Mouse (Mus musculus) layer of hippocampus, adult 9-10 months (tissue): ENCODE results near the gene Elavl3.

Source experiments
- DNase-seq: peaks from one replicate; pipeline ENCODE4 v3.0.0; 2022; ENCODE audit warnings: low spot score

Gene Elavl3

DNA sequence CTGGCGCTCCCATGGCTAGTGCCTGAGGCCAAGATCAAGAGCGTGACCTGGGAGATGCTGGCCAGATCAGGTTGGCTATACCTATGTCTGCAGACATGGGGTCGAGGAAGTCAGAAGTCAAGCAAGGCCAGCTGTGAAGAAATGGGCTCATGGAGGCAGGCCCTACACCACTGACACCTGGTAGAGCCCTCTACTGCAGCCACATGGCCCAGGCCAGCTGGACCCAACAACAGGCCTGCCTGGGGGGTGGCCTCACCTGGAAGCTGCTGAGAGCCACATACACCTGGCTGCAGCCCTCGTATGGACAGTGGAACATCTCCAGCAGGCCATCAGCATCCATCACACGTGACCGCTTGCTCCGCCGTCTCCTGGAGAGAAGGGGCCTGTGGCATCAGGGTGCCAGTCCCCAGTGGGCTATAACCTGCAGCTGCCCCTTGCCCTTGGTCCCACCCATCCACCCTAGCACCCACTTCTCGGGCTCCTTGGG lies 5.3 kb upstream of the Elavl3 start:
- DNase-seq = no peak

DNA sequence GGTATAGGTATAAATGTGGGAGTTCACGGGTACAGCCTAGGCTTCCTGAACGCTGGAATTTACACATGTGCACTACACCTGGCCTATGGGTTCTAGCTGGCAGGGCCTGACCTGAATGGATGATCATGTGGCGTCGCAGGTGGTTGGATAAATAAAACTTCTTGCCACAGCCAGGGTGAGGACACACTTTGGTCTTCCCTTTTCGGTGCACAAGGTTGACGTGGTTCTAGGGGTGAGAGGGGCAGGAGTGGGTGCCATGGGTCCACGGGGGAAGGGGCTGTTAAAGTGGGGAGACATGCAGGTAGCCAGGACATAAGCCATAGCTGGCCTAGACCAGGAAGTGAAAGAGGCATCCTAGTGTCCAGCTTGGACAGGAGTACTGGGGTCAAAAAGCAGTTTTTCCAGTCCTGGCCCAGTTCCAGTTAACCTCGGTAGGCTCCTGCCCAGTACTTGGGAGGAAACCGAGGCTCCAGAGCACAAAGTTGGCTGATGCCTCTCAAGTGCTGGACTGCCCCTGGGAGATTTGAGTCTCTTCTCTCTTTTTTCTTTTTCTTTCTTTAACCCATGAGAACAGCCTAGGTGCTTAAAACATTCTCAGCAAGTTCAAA lies 4.6 kb upstream of the Elavl3 start:
- no peak for DNase-seq

DNA sequence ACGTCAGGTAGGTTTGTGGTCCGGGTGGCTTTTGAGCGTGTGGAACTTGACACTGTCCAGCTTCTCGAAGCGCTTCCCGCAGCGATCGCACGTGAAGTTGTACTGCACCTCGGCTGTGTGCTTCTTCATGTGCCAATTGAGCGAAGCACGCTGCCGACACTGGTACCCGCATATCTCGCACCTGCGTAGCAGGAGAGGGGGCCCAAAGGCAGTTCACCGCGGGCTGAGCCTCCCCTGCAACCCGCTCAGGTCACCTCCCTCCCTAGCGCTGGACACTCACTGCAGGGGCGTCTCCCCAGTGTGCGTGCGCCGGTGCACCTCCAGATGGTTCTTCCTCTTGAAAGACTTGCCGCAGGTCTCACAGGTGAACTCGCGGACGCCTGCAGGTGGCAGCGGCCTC lies 3.9 kb upstream of the Elavl3 start:
- DNase-seq = no peak

DNA sequence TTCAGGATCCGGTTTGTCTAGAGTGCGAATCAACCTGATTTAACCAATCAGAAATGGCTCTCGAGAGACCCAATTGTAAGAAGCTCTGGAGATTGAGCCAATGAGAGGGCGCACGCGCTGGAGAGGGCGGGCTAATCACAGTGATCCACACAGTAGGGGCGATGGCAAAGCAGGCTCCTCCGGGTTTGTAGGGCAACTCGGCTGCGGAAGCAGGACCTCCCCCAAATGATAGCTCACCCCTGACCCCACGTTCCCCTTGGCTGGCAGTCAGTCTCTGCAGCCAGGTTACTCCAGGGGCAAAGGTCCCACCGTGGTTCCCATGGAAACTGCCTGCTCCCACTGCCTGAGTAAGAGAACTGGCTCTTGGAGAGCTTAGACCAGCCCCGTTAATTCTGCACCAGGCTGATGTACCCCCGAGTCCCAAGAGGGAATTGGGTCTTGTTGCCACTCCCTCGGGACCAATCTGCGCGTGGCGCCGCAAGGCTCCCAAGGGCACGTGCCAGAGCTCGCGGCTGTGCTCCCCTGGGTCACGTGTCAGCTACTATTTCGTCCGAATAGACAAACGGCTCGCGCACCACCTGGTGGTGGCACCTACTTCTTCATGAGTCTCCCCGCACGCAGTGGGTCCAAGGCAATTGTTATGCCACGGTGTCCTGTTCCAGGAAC lies 2.7 kb upstream of the Elavl3 start:
- peak; percentile 80 for DNase-seq

DNA sequence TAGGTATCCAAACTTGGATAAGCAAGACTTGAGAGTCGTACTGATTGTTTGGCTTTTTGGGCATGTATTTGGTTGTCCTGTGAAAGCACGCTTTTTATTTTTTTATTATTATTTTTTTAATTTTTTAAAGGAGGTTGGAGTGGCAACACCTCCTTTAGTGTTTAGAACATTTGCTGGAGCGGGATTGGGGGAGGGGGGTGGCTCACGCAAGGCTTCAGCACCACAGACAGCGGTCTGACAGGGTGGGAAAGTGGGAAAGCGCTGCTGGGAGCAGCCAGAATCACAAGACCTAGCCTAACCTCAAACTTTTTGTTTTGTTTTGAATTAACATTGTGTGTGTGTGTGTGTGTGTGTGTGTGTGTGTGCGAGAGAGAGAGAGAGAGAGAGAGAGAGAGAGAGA lies 1.8 kb upstream of the Elavl3 start:
- DNase-seq = no peak

DNA sequence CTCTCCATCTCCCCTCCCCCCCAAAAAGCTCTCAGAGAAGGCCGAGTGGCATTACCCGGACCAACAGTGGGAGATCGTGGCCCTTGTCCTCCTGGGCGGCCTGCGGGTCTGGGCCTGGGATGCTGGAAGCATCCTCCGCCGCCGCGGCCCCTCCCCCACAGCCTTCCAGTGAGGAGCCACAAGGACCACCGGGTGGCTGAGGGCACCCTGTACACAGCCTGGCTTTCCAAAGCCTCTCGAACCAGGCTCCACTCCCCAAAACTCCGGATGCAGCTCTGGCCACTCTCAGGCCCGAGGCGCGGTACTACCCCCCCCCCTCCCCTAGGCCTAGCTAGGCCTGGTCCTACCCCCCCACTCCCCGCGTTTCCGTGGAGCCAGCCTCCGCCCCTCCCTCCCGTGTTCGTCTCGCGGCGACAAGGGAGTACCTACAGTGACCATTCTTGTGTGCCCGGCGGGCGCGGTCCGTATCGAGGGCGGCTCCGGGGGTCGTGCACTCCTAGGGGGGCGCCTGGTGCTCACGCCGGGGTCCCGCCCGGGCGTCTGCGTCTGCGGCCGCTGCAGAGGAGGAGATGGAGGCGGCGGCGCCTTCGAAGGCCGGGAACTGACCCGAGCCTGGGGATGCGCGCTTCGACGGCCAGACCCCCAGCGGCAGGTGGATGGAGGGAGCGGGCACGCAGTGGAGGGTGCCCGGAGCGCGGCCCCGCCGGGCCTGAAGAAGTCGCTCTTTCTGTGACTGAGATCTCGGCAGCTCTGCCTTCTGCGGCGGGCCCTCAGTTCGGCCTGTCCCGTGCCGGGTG lies 464 bp downstream of the Elavl3 start:
- DNase-seq = no peak

DNA sequence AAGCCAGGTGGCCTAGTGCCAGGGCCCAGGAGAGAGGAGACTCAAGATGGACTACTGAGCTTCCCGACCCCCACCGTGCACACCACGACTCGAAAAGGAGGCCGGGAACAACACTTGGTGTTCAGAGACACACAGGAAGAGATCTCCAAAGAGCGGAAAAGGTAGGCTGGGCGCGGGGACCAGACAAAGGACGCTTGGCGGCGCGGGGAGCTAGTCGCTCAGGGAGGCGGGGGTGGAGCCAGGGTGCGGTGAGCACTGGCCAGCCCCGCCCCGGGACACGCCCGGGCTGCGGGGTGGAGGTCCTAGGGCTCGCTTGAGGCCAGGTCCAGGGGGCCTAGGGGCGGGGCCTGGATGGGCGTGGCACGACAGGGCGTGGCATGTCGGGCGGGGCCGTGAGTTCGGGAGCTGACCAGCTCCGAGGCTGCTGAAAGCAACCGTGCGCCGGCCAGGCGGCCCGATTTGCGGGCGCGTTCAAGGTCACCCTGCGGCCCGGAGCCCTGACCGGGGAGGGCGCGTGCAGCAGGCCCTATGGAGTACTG lies 1.4 kb downstream of the Elavl3 start:
- no peak for DNase-seq

DNA sequence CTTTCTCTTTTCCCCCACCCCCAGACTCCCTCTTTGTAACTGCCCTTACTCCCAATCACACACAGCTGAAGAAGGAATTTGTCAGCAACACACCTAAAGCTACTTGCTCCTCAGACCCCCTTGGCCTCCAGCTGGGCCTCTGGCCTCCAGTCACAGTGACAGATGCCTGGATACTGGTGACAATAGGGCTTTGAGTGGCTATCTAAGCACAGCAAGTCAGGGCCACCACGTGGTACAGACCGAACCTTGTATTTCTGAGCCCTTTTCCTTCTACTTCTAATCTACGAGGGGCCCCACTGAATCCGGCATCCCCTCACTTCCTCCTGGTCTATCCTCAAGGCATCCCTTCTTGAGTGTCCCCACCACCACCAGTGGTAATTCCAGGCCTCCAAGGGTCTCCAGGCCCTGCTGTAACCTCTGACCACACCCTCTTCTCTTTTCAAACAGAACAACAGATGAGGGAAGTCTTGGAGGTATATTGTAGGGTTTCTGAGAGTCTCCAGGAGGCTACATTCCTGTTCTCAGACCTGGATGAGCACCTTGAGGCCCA lies 2.0 kb downstream of the Elavl3 start:
- no peak for DNase-seq

DNA sequence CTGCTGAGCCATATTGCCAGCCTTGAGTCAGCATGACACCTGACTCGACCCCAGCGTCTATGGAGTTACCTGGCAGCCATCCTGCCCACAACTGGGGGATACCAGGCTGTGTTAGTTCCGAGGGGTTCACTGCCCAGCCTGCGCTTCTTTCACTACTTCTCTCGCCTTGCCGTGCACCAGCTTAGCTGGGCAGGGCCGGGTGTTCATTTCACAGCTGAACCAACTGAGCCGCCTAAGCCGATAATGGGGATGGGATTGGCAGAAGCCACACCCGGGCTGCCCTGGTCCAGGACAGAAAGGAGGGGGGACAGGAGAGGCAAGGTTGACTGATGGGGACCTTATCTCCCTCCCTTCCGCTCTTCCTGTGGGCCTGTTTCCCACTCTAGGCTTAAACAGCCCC lies 2.5 kb downstream of the Elavl3 start:
- DNase-seq = no peak

DNA sequence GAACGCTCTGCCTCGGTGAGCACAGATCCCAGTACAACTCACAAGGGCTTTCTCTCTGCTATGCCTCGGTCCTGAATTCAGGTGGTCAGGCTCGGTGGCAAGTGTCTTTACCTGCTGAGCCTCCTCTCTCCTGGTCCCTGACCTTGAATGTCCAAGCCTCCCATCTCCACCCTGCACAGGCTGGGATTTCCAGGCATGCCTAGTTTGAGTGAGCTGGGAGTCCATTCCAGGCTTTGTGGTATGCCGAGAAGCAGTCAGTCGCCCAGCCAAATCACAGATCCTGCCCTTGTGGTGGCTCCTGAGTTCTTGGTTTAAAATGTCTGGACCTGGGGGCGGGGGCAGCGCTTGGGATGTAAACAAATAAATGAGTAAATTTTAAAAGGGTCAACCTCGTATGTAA lies 4.5 kb downstream of the Elavl3 start:
- DNase-seq = no peak

DNA sequence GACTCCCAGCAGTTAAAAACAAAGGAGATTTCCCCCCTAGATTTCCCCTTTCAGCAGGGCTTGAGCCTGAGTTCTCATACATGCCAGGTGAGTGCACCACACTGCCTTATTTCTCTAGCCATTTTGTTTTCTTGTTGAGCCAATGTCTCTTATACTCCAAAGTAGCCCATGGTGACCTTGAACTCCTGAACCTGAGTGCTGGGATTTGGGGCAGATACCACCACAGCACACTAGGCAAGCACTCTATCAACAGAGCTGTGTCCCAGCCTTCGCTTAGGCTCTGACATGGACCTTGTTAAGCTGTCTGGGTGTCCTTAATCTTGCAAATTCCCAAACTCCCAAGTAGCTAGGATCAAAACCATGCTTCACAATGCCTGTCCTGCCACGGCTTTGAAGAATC lies 10.0 kb downstream of the Elavl3 start:
- no peak for DNase-seq

DNA sequence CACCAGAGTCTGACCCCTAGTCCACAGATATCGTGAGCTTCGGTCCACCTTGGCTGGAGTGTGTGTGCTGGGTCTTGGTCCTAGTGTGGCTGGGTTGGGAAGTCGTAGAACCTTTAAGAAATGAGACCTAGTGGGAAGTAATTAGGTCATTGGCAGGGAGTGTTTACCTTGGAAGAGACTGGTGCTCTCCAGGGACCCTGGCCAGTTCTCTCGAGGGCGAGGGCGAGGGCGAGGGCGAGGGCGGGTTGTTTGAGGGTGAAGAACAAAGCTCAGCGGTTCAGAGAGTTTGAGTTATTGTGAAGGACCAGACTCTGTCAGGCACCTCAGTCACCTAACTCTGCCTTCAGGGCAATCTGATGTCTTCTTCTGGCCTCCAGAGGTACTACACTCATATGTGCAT lies 14.0 kb downstream of the Elavl3 start:
- no peak for DNase-seq

DNA sequence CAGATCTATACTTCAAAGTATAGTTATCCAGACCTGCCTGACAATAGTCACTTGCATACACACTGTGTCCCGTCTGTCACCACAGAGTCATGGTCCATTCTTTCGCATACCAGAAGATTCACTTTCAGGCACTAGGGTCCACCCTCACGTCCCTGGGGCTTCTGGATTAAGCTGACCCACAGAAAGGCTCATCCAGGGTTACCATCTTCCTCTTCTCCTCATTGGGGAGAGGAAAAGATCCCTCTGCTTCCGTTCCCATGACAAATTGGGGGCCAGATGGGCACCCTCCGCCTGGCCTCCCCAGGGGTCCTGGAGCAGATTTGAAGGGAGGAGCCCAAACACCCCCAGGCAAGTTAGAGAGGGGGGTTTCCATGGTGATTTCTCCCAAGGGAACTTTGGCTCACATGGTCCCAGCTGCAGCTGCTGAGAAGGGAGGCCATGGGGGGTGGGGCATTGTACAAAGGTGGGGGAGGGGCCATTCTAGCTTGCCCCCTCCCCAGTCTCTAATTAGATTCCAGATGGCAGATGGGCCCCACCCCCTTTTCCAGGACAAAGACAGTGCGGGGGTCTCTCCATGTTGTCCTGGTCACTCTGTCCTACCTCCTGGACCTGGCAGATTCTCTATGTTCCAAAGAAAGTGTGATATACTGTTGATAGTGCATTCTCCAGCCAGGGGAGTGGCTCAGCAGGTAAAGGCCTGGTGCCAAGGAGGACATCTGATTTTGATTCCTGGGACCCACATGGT lies 16.4 kb downstream of the Elavl3 start:
- DNase-seq = no peak

DNA sequence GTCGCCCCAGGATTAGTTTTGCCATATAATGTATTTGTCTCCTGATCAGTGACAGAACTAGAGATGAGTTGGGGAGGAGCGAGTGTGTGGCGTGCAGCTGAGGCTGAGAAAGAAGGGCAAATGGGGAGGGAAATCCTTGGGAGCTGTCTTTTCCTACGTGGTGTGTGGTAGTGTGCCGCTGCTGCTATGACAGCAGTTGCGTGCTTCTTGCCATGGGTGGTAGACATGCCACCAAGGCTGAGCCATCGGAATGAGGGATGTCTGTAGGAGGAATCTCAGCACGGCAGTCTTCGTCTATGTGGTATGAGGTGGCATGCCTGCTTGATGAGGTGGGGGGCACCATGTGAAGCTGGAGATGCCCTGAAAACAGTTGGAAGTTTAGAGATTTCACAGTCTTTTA lies 21.4 kb downstream of the Elavl3 start:
- no peak for DNase-seq

DNA sequence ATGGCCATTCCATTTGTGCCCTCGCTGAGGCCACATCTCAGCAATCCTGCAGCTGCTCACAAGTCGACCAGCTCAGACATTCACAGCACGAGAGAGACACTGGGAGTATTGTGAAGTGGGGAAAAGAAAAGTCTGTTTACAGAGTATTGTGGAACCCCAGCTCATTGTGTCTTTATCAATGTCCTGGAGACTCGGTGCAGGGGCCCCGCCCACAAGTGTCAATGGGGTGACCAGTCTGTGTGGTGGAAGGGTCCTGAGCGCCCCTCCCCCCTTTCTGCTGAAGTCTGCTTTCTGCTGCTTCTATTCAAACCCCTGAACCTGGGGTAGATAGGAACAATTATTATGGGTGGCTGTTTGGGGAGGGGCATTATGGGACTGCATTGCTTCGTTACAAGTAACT lies 23.4 kb downstream of the Elavl3 start:
- DNase-seq = no peak

DNA sequence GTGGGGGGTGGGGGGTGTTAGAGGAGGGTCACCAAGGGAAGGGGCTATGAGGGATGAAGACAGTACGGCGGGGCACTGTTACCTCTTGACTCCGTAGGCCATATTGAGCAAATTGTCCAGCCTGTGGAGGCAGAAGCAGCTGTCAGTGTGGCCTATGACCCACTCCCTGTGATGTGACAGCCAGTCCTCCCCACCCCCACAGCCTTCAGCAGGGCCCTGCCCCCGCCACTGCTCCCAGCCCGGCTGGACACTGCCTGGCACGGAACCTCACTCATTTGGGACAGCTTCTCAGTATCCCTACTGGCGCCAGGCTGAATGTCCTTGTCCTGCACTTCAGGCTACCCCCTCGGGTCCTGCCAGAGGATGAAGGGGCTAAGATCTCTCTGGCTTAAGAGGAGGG lies 27.2 kb downstream of the Elavl3 start:
- DNase-seq = no peak

DNA sequence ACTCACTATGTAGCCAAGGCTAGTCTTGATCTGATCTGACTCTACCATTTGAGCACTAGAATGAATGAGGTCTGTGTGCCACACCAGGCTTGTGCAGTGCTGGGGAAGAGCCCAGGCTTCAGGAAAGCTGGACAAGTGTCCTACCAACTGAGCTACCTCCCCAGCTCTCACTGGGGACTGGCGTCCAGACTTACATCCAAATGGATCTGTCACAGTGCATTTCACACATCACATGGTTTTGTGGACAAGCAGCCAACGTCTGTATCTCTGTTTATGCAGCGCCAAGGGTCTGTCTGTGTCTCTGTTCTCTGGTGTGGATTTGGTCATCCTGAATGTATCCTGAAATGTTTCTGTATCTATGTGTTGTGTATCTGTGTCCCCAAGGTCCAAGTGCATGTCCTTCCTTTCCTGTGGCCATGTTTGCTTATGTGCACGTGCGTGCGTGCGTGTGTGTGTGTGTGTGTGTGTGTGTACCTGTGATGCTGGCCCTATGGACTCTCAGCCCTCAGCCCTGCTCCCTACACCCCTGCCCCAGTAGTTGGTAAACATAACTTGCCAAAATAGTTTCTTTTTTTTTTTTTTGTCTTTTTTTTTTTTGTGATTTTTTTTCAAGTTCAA lies 34.5 kb downstream of the Elavl3 start:
- no peak for DNase-seq

DNA sequence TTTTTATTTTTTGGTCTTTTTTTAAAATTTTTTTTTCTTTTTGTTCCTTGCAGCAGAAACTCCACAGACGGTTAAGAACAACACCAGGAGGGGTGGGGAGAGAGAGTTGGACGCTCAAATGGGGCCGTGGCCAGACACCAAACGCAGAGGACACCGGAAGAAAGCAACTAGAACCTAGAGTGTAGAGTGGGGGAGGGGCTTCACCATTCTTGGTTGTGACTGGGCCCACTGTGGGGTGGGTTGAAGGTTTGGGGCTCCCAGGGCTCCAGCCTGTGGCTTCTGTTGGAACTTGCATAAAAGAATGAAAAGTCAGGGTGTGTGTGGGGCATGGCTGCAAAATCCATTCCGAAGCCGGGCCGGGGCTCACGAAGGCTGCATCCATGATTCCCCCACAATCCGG lies 35.6 kb downstream of the Elavl3 start:
- no peak for DNase-seq

DNA sequence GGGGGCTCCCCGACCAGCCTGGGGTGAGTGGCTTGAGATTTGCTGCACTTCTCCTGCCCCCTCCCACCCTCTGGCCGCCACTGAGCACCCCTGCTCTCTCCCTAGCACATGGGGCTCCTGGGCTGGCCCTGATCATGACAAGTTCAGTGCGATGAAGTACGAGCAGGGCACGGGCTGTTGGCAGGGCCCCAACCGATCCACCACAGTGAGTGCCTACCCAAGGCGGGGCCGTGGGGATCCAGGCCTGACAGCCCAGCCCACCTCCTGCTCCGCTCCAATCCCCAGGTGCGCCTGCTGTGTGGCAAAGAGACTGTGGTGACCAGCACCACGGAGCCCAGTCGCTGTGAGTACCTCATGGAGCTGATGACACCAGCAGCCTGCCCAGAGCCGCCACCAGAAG lies 39.1 kb downstream of the Elavl3 start:
- DNase-seq = no peak

DNA sequence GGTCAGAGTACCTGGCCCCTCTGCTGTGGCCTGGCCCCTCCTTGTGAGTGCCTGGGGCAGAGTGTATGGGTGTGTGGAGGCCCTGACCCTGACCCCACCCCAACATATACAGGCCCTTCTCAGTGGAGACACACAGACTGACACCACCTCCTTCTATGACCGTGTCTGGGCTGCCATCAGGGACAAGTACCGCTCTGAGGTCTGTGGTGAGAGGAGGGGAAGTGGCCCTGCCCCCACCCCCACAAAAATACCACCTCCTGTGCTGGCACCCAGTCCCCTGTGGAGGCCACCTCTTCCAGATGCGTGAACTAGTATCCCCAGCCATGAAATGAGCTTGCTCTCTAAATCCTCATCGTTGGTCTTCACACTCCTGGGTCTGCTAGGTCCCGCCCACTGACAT lies 40.8 kb downstream of the Elavl3 start:
- no peak for DNase-seq

DNA sequence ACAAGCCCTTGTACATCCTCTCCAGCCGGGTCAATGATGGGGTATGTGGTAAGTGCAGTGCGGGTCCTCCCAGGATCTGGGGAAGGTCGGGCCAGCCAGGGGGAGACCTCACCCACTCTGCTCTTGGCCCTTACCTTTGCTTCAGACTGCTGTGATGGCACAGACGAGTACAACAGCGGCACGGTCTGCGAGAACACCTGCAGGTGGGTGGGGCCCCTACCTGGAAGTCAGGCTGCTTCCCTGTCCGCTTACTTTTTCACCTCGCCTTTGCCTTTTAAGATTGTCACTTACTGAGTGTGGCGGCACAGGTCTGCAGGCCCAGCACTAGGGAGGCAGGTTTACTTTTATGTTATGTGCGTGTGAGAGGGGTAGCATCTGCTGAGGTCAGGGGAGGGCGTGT lies 47.3 kb downstream of the Elavl3 start:
- no peak for DNase-seq

DNA sequence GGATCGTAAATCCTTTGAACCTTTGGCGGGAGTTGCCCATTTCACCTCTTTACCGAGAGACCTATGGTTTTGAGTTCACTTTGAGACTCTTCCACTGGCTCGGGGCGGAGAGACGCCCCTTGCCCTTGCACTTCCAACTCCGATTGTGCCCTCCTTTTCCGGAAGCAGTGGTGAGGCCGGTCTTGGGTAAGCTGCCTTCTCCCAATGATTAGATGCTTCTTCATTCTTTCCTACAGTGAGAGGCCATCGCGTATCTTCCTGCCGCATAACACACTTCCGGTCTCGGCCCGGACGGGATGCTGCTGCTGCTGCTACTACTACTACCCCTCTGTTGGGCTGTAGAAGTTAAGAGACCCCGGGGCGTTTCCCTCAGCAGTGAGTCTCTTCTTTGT lies 48.7 kb downstream of the Elavl3 start:
- peak; percentile 26 for DNase-seq
